Mouse (Mus musculus): Measurements from ENCODE around the gene Swap70. TPM values are rescaled to one million over a fixed set of nuclear protein-coding genes. Genes with fewer than 3 reads are reported as not detected.

Swap70 gene
- polyA plus RNA-seq, 1 experiment from 2014 or later = 9.9 TPM

DNA sequence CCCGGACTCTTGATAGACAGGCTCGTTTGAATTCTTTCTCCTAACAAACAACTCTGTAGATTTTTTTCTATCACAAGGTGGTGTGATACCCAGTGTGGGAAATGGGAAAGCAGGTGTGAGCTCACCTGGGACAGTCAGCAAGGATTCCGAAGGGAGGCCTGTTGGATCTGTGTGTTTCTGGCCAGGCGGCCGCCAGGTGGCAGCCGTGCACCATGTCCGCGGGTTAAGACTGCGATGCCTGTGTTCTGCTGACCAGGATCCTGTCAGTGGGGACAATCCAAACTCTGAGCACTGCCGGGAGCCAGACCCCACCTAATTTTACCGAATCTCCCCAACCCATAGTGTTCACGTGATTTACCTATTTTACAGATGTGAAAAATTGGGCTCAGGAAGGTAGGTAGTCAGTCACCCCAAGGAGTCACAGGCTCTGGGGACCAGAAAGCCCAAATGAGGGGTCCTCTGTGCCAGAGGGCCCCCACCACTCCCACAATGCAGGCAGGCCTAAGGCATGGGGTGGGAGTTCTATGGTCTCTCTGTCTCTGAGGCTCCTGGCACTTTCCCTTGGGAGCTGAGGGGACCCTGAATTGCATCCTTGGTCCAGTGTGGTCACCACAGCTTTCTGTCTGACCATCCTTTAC is 65.4 kb downstream of the Swap70 start:
- peak; percentile 89 for ATAC-seq
- H3K36me3 ChIP-seq (ENCODE audit: control insufficient read depth, insufficient read depth, low read length) = no peaks in the 10 kb centered on the region
- no peaks in the 10 kb centered on the region for H3K9me3 ChIP-seq (replicated peaks; ENCODE audit: control insufficient read depth, low read length, poor library complexity, severe bottlenecking)
- no peak overlapping the region for H3K9ac ChIP-seq (ENCODE audit: low read depth, low read length)
- no peaks in the 10 kb centered on the region for H3K4me1 ChIP-seq (ENCODE audit: control insufficient read depth, insufficient read depth, low read length)
- H3K27ac ChIP-seq (ENCODE audit: low read length) = no peak overlapping the region
- H3K4me3 ChIP-seq (ENCODE audit: low read depth, low read length) = no peak overlapping the region
- H3K27me3 ChIP-seq (ENCODE audit: control insufficient read depth, insufficient read depth, low read depth, low read length) = no peaks in the 10 kb centered on the region
- no peak overlapping the region for H3K4me2 ChIP-seq (ENCODE audit: low read length)
- 7% methylated on average over 12 of the region's 12 CpGs for WGBS

- WGBS = 71% methylated on average over 8 of the region's 8 CpGs
- no peak overlapping the region for H3K4me2 ChIP-seq (ENCODE audit: low read length)
- no peaks in the 10 kb centered on the region for H3K4me1 ChIP-seq (ENCODE audit: control insufficient read depth, insufficient read depth, low read length)
- H3K9me3 ChIP-seq (replicated peaks; ENCODE audit: control insufficient read depth, low read length, poor library complexity, severe bottlenecking) = no peaks in the 10 kb centered on the region
- no peaks in the 10 kb centered on the region for H3K36me3 ChIP-seq (ENCODE audit: control insufficient read depth, insufficient read depth, low read length)
- no peak overlapping the region for H3K27ac ChIP-seq (ENCODE audit: low read length)
- no peak overlapping the region for H3K9ac ChIP-seq (ENCODE audit: low read depth, low read length)
- H3K27me3 ChIP-seq (ENCODE audit: control insufficient read depth, insufficient read depth, low read depth, low read length) = no peaks in the 10 kb centered on the region
- no peak overlapping the region for H3K4me3 ChIP-seq (ENCODE audit: low read depth, low read length)
- 0 out of 2 replicates have a peak, but pooled peaks have one; percentile 17 for ATAC-seq
These were observed 66.1 kb downstream of the Swap70 start for GRCm38 (mm10) chr7:110287476-110288071.

DNA sequence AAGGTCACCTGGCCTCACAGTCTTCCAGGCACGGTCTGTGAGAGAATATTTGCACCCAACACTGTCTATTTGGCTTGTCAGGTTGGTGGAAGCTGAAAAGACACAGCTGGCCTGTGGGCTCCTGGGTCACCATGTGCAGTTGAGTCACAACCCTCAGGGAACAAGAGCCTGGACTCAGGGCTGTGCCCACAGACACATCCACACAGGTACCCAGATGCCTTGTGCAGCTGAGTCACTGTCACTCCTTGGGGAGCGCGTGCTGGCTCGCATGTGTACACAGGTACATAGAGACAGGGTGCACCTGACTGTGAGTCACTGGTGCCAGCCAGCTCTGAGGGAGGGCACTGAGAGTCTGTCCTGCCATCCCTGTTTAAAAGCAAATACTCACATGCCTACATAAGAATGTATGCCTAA is 66.7 kb downstream of the Swap70 start:
- H3K4me1 ChIP-seq (ENCODE audit: control insufficient read depth, insufficient read depth, low read length) = no peaks in the 10 kb centered on the region
- no peaks in the 10 kb centered on the region for H3K27me3 ChIP-seq (ENCODE audit: control insufficient read depth, insufficient read depth, low read depth, low read length)
- no peak overlapping the region for H3K9ac ChIP-seq (ENCODE audit: low read depth, low read length)
- WGBS = 91% methylated on average over 4 of the region's 4 CpGs
- H3K27ac ChIP-seq (ENCODE audit: low read length) = no peak overlapping the region
- H3K9me3 ChIP-seq (replicated peaks; ENCODE audit: control insufficient read depth, low read length, poor library complexity, severe bottlenecking) = no peaks in the 10 kb centered on the region
- H3K36me3 ChIP-seq (ENCODE audit: control insufficient read depth, insufficient read depth, low read length) = no peaks in the 10 kb centered on the region
- H3K4me2 ChIP-seq (ENCODE audit: low read length) = no peak overlapping the region
- no peak for ATAC-seq
- no peak overlapping the region for H3K4me3 ChIP-seq (ENCODE audit: low read depth, low read length)

DNA sequence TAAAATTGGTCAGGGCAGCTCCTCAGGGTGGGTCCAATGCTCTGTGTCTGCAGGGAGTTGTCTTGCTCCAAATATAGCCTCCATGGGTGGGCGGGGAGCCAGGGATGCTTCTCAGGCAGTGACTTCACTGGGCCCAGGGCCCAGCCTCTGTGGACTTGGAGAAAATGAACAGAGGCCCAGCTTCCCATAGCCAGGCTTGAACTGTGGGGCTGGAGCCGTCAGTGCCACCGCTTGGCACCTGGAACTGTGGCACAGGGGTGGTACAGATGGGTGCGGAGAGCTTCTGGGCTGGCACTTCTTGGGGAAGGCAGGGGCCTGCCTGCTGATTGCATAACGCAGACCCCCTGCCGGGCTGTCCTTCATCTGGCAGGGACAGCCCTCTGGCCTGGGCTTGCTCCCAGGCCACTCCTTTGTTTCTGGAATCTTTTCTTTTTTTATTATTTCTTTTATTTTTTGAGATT is 67.2 kb downstream of the Swap70 start:
- no peaks in the 10 kb centered on the region for H3K36me3 ChIP-seq (ENCODE audit: control insufficient read depth, insufficient read depth, low read length)
- H3K4me2 ChIP-seq (ENCODE audit: low read length) = no peak overlapping the region
- H3K9me3 ChIP-seq (replicated peaks; ENCODE audit: control insufficient read depth, low read length, poor library complexity, severe bottlenecking) = no peaks in the 10 kb centered on the region
- ATAC-seq = no peak
- WGBS = 62% methylated on average over 6 of the region's 6 CpGs
- H3K27ac ChIP-seq (ENCODE audit: low read length) = no peak overlapping the region
- H3K4me1 ChIP-seq (ENCODE audit: control insufficient read depth, insufficient read depth, low read length) = no peaks in the 10 kb centered on the region
- no peaks in the 10 kb centered on the region for H3K27me3 ChIP-seq (ENCODE audit: control insufficient read depth, insufficient read depth, low read depth, low read length)
- no peak overlapping the region for H3K4me3 ChIP-seq (ENCODE audit: low read depth, low read length)
- H3K9ac ChIP-seq (ENCODE audit: low read depth, low read length) = no peak overlapping the region

GRCm38 (mm10) chr7:110289647-110290046 is 68.1 kb downstream of the Swap70 start:
- H3K9ac ChIP-seq (ENCODE audit: low read depth, low read length) = no peak overlapping the region
- no peak for ATAC-seq
- no peak overlapping the region for H3K27ac ChIP-seq (ENCODE audit: low read length)
- WGBS = 79% methylated on average over 4 of the region's 4 CpGs
- H3K4me2 ChIP-seq (ENCODE audit: low read length) = no peak overlapping the region
- H3K36me3 ChIP-seq (ENCODE audit: control insufficient read depth, insufficient read depth, low read length) = no peaks in the 10 kb centered on the region
- no peaks in the 10 kb centered on the region for H3K9me3 ChIP-seq (replicated peaks; ENCODE audit: control insufficient read depth, low read length, poor library complexity, severe bottlenecking)
- H3K4me3 ChIP-seq (ENCODE audit: low read depth, low read length) = no peak overlapping the region
- no peaks in the 10 kb centered on the region for H3K27me3 ChIP-seq (ENCODE audit: control insufficient read depth, insufficient read depth, low read depth, low read length)
- H3K4me1 ChIP-seq (ENCODE audit: control insufficient read depth, insufficient read depth, low read length) = no peaks in the 10 kb centered on the region

DNA sequence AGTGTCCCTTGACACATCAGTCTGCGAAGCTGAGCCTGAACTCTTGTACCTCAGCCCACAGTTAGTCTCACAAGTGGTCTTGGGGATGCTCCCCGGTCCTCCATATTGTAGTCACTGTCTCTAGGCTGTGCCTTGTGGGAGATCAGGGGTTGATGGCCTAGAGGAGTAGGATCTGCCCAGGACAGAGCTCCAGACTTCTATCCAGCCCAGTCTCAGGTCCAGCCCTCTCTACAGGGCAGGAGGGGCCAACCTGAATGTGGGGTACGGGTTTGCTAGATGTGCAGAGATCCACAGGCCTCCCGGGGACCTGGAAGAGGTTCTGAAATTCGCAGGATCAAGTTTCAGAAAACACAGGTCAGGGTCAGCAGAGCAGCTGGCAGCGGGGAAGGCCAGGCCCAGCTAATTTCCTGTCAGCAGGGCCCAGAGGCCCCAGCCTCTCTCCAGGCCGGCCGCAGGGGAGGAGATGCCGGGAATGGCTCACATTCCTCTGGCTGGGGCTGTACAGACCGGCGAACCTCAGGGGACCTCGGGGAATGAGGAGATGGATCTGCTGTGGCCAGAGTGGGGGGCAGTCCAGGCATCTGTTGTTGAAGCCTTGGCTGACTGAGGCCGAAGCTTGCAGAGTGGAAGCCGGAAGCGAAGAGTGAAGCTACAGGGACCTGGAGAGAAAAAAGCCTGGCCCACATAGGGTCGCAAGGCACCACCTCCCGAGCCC is 75.5 kb downstream of the Swap70 start:
- no peaks in the 10 kb centered on the region for H3K4me1 ChIP-seq (ENCODE audit: control insufficient read depth, insufficient read depth, low read length)
- no peak overlapping the region for H3K9ac ChIP-seq (ENCODE audit: low read depth, low read length)
- ATAC-seq = 0 out of 2 replicates have a peak, but pooled peaks have one; percentile 14
- H3K27ac ChIP-seq (ENCODE audit: low read length) = no peak overlapping the region
- no peak overlapping the region for H3K4me3 ChIP-seq (ENCODE audit: low read depth, low read length)
- WGBS = 33% methylated on average over 17 of the region's 17 CpGs
- H3K9me3 ChIP-seq (replicated peaks; ENCODE audit: control insufficient read depth, low read length, poor library complexity, severe bottlenecking) = no peaks in the 10 kb centered on the region
- no peaks in the 10 kb centered on the region for H3K27me3 ChIP-seq (ENCODE audit: control insufficient read depth, insufficient read depth, low read depth, low read length)
- H3K36me3 ChIP-seq (ENCODE audit: control insufficient read depth, insufficient read depth, low read length) = no peaks in the 10 kb centered on the region
- no peak overlapping the region for H3K4me2 ChIP-seq (ENCODE audit: low read length)

DNA sequence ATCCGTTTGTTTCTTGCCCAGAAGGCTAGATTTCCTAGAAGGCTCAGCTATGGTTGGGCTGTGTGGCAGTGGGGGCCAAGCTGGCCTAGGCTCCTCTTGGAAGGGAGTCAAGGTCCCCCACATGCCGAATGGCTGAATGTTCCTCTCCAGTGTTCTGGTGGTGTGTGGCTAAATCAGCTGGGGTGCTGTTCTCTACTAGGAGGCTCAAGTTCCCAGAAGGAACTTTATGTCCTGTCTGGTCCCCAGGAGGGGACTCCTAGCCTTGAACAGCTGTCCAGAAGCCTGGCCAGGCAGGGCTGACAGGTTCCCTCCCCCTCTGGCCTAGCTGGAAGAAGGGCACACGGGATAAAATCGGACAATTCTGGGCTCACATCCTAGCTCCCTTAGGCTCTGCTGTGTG is 76.1 kb downstream of the Swap70 start:
- 61% methylated on average over 4 of the region's 4 CpGs for WGBS
- no peak for ATAC-seq

DNA sequence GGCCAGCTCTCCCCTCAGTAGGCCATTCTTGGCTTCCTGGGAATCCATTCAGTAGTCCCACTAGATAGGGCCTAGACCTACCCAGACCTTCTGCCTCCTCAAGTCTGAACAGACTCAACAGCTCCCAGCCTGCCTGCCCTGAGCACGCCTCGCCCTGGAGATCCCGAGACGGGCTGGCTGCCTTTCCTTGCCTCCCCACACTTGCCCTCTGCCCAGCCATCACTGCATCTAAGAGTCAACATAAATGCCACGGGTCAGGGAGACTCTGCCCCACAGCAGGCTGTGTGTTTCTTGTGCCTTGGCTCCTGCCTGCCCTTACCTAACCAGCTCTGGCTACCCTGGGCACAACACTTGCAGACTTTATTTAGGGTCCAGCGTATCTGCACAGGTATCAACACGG is 76.6 kb downstream of the Swap70 start:
- Histone ChIP-seq H3K4me1 (ENCODE audit: control insufficient read depth, insufficient read depth, low read length) (no peaks in the 10 kb centered on the region), H3K4me3 (ENCODE audit: low read depth, low read length) (no peak overlapping the region), H3K27ac (ENCODE audit: low read length) (no peak overlapping the region), H3K9me3 (replicated peaks; ENCODE audit: control insufficient read depth, low read length, poor library complexity, severe bottlenecking) (no peaks in the 10 kb centered on the region), H3K9ac (ENCODE audit: low read depth, low read length) (no peak overlapping the region), H3K27me3 (ENCODE audit: control insufficient read depth, insufficient read depth, low read depth, low read length) (no peaks in the 10 kb centered on the region), H3K36me3 (ENCODE audit: control insufficient read depth, insufficient read depth, low read length) (no peaks in the 10 kb centered on the region), H3K4me2 (ENCODE audit: low read length) (no peak overlapping the region)
- WGBS = 91% methylated on average over 7 of the region's 7 CpGs
- no peak for ATAC-seq

More for the DNA sequence above, 76.1 kb downstream of the Swap70 start:
- Histone ChIP-seq H3K9ac (ENCODE audit: low read depth, low read length) (no peak overlapping the region), H3K4me1 (ENCODE audit: control insufficient read depth, insufficient read depth, low read length) (no peaks in the 10 kb centered on the region), H3K4me3 (ENCODE audit: low read depth, low read length) (no peak overlapping the region), H3K36me3 (ENCODE audit: control insufficient read depth, insufficient read depth, low read length) (no peaks in the 10 kb centered on the region), H3K9me3 (replicated peaks; ENCODE audit: control insufficient read depth, low read length, poor library complexity, severe bottlenecking) (no peaks in the 10 kb centered on the region), H3K27ac (ENCODE audit: low read length) (no peak overlapping the region), H3K4me2 (ENCODE audit: low read length) (no peak overlapping the region), H3K27me3 (ENCODE audit: control insufficient read depth, insufficient read depth, low read depth, low read length) (no peaks in the 10 kb centered on the region)

All from midbrain, embryonic 16.5 days (tissue).